Mouse (Mus musculus): ENCODE results near the gene Slc35e3. TPM values are rescaled to one million over a fixed set of nuclear protein-coding genes. Genes with fewer than 3 reads are reported as not detected.
"Not testable (repeated sequence)": the region's sequence is repeated elsewhere in the genome, so short reads cannot be mapped to it uniquely, and the experiment has no call there.

Gene Slc35e3
- polyA plus RNA-seq, 1 experiment from 2014 or later, result 34.1 TPM

DNA sequence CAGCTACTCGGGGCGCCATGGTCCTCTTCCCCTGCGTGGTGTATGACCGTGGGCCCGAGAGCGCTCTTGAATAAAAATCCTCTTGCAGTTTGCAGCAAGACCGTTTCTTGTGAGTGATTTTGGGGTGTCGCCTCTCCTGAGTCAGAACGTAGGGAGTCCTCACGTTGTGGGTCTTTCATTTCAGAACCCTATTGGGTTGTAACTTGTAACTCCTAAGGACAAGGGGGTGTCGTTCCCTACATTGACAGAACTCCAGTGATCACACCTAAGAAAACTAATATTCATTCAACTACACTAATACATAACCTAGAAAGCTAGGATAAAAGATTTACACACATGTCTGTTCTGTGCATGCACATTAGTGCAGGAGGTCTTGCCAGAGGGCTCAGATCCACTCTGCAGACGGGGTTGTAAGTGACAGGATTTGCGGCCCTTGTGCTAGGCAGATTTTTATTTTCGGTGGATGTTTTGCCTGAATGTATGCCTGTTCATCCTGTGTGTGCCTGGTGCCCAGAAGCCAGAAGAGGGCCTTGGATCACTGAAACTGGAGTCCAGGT is 3.7 kb upstream of the Slc35e3 start:
- 95% methylated on average over 14 of the region's 14 CpGs for WGBS
- Histone ChIP-seq H3K4me3 (replicated peaks) (no peak overlapping the region), H3K9me3 (no peaks in the 10 kb centered on the region), H3K27ac (no peak overlapping the region), H3K4me1 (peaks cover 9% of the 10 kb centered on the region), H3K4me2 (no peak overlapping the region), H3K36me3 (replicated peaks) (peaks cover 44% of the 10 kb centered on the region), H3K9ac (no peak overlapping the region), H3K27me3 (no peaks in the 10 kb centered on the region)
- no peak for ATAC-seq (ENCODE audit: low FRiP score)

DNA sequence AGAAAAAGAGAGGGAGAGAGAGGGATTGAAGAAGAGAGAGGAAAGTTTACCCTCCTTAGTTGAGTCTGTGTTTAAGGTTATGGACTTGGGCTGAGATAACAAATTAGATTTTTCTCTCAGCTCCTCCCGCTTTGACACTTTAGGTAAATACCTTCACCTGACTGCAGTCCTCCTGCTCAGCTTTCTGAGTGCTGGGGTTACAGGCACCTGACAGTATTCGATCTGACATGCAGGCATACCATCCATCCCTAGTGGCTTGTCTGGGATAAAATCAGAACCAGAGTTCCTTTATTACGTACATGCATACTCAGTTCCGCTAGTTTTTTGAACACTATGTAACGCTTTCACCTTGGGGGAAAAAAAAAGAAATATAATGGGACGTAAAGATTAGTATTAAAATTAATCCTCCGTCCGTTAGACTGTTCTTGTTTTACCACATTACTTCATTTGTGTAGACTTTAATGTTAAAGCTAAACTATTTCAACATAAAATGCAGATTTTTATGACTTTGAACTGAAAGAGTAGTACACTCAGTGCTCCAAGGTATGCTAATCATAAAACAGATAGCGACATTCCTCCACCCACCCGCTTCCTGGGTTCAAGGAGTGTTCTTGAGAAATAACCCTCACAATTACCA is 3.0 kb upstream of the Slc35e3 start:
- H3K4me3 ChIP-seq (replicated peaks), result no peak overlapping the region
- no peaks in the 10 kb centered on the region for H3K9me3 ChIP-seq
- no peak for ATAC-seq (ENCODE audit: low FRiP score)
- H3K27ac ChIP-seq, result no peak overlapping the region
- no peaks in the 10 kb centered on the region for H3K27me3 ChIP-seq
- H3K4me1 ChIP-seq, result peaks cover 16% of the 10 kb centered on the region
- WGBS, result 96% methylated on average over 10 of the region's 10 CpGs
- peaks cover 38% of the 10 kb centered on the region for H3K36me3 ChIP-seq (replicated peaks)
- H3K9ac ChIP-seq, result no peak overlapping the region
- H3K4me2 ChIP-seq, result no peak overlapping the region

DNA sequence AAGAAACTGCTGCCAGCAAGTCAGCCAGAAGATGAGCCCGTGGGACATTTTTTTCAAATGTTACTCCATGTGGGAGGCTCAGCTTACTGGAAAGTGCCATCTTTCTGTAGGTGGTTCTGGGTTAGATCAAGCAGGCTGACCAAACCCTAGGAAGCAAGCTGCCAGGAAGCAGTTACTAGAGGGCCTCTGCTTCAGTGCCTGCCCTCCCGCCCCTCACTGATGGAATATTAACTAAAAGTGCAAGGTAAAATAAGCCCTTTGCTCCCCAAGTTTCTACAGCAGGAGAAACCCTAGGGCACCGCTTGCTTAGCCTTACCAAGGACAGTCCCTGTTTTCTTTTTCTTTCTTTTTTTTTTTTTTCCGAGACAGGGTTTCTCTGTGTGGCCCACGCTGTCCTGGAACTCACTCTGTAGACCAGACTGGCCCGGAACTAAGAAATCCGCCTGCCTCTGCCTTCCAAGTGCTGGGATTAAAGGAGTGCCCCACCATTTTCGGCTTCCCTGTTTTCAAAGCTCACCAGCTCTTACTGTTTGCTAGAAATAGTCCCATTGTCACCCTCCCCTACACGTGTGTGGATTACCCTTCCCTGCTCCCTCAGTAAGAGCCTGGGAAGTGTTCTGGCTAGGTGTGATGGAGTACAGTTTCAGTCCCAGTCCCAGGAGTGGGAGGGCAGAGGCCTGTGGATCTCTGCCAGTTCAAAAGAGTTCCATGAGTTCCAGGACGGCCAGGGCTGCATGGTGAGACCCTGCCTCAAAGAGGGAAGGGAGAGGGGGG is 2.3 kb upstream of the Slc35e3 start:
- Histone ChIP-seq H3K27me3 (no peaks in the 10 kb centered on the region), H3K9ac (no peak overlapping the region), H3K4me1 (peaks cover 23% of the 10 kb centered on the region), H3K27ac (no peak overlapping the region), H3K36me3 (replicated peaks) (peaks cover 35% of the 10 kb centered on the region), H3K9me3 (no peaks in the 10 kb centered on the region), H3K4me2 (no peak overlapping the region), H3K4me3 (replicated peaks) (no peak overlapping the region)
- 88% methylated on average over 10 of the region's 10 CpGs for WGBS
- ATAC-seq (ENCODE audit: low FRiP score), result no peak

DNA sequence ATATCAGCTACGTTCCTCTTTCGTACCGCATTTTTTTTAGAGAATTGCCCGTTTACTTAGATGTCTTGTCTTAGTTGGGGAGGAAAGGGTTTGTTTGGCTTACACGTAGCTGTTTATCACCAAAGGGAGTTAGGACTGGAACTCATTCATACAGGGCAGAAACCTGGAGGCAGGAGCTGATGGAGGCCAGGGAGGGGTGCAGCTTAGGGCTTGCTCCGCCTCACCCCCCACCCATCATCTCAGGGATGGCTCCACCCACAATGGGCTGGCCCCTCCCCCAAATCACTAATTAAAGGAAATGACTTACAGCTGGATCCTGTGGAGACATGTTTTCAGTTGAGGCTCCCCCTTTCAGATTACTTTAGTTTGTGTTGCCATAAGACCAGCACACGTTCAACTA is 1.5 kb upstream of the Slc35e3 start:
- peaks cover 24% of the 10 kb centered on the region for H3K4me1 ChIP-seq
- peaks cover 35% of the 10 kb centered on the region for H3K36me3 ChIP-seq (replicated peaks)
- H3K27me3 ChIP-seq, result no peaks in the 10 kb centered on the region
- no peaks in the 10 kb centered on the region for H3K9me3 ChIP-seq
- no peak overlapping the region for H3K4me3 ChIP-seq (replicated peaks)
- no peak overlapping the region for H3K4me2 ChIP-seq
- H3K9ac ChIP-seq, result no peak overlapping the region
- no peak for ATAC-seq (ENCODE audit: low FRiP score)
- no peak overlapping the region for H3K27ac ChIP-seq
- 92% methylated on average over 7 of the region's 7 CpGs for WGBS

DNA sequence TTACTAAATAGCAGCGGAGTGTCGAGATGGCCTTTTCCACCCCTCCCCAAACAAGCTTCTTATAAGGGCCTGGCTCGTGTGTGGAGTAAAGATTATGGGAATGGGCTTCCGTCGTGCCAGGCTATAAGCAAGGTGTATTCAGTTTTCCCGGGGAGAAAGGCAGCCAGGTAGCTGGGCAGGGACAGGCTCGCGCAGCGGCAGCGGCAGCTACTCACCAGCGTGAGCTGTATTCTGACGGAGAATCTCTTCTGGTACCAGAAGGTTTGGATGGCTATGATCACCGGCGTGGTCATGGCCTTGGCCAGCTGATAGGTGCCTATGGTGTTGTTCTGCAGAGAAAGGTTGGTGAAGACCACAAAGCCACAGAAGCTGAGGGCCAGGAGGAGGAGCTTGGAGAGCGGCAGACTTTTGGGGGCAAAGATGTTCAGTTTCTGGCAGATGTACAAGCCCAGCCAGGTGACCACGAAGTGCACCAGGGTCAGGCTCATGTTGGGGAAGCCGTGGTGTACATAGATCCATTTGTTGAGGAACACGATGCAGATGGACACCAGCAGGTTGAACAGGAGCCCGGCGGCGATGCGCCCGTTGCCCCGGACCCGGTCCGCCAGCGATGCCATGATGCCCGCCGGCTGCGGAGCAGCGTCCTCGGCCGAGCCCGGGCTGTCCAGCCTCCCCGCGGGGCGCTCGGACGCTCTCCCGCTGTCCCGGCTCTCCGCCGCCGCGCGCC is 432 bp downstream of the Slc35e3 start:
- H3K36me3 ChIP-seq (replicated peaks), result peaks cover 19% of the 10 kb centered on the region
- H3K27me3 ChIP-seq, H3K9me3 ChIP-seq, H3K27ac ChIP-seq: not testable (repeated sequence)
- peak overlapping the region; percentile 57 for H3K4me3 ChIP-seq (replicated peaks)
- peak; percentile 65 for ATAC-seq (ENCODE audit: low FRiP score)
- WGBS, result under 1% methylated on average over 23 of the region's 46 CpGs
- peak overlapping the region; percentile 64 for H3K4me2 ChIP-seq
- peak overlapping the region; percentile 71 for H3K9ac ChIP-seq
- H3K4me1 ChIP-seq, result peaks cover 24% of the 10 kb centered on the region

DNA sequence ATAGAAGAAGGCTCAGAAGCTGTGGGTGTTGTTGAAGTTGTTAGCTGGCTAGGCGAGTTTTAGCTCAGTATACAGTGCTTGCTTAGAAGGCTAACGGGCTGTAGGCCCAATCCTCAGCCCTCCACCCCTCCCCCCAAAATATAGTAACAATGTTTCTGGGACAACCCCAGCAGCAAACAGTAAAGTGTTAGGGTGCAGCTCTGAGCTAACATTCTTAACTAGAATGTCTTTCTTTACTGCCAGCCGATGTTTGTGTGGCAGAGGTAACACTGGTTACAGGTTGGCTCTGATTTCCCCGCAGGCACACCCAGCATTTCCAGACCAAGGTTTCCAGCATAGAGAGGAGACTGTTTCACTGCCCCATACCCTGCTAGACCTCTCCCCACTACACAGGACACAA is 2.2 kb downstream of the Slc35e3 start:
- Histone ChIP-seq H3K36me3 (replicated peaks) (peaks cover 19% of the 10 kb centered on the region), H3K27me3 (no peaks in the 10 kb centered on the region), H3K4me1 (peaks cover 24% of the 10 kb centered on the region), H3K4me2 (peak overlapping the region; percentile 64; the same call in 1 of the 2 replicates), H3K27ac (no peak overlapping the region), H3K9ac (no peak overlapping the region), H3K9me3 (no peaks in the 10 kb centered on the region), H3K4me3 (replicated peaks) (no peak overlapping the region)
- WGBS, result 83% methylated on average over 4 of the region's 4 CpGs
- no peak for ATAC-seq (ENCODE audit: low FRiP score)

DNA sequence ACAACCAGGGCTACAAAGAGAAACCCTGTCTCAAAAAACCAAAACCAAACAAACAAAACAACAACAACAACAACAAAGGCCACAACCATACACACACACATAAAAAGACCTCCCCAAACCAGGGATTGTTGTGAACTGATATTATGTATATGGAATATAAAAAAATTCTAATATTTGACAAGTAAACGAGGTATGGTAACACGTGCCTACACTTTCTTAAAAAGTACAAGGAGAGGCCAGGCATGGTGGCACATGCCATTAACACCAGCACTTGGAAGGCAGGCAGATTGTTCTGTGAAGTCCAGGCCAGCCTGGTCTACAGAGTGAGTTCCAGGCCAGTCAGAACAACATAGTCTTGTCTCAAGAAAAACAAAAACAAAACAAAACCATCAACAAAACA is 3.0 kb downstream of the Slc35e3 start:
- H3K4me2 ChIP-seq, result no peak overlapping the region
- ATAC-seq (ENCODE audit: low FRiP score), result no peak
- H3K27ac ChIP-seq, result no peak overlapping the region
- no peaks in the 10 kb centered on the region for H3K9me3 ChIP-seq
- no peak overlapping the region for H3K4me3 ChIP-seq (replicated peaks)
- H3K9ac ChIP-seq, result no peak overlapping the region
- WGBS, result 97% methylated on average over 2 of the region's 2 CpGs
- H3K27me3 ChIP-seq, result no peaks in the 10 kb centered on the region
- peaks cover 24% of the 10 kb centered on the region for H3K4me1 ChIP-seq
- peaks cover 23% of the 10 kb centered on the region for H3K36me3 ChIP-seq (replicated peaks)

DNA sequence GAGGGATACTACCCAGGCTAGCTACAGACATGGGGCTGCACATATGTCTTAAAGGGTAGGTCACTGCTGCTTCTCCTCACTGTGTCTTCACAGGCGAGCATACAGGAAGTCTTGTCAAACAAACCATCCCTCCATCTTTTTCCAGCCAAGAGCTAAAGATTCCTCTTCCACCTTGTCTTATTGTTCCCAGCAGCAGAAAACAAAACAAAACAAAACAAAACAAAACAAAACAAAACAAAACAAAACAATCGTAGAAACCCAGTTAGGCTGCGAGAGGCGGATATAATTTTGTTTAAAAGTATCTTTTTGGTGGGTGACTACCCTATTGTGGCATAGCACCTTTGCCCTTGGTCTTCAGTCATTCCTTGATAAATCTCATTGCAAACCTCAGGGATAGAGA is 3.5 kb downstream of the Slc35e3 start:
- no peak overlapping the region for H3K4me2 ChIP-seq
- H3K27ac ChIP-seq, result no peak overlapping the region
- peaks cover 27% of the 10 kb centered on the region for H3K36me3 ChIP-seq (replicated peaks)
- no peaks in the 10 kb centered on the region for H3K27me3 ChIP-seq
- H3K9me3 ChIP-seq, result no peaks in the 10 kb centered on the region
- peaks cover 24% of the 10 kb centered on the region for H3K4me1 ChIP-seq
- 92% methylated on average over 4 of the region's 4 CpGs for WGBS
- ATAC-seq (ENCODE audit: low FRiP score), result no peak
- no peak overlapping the region for H3K9ac ChIP-seq
- H3K4me3 ChIP-seq (replicated peaks), result no peak overlapping the region

DNA sequence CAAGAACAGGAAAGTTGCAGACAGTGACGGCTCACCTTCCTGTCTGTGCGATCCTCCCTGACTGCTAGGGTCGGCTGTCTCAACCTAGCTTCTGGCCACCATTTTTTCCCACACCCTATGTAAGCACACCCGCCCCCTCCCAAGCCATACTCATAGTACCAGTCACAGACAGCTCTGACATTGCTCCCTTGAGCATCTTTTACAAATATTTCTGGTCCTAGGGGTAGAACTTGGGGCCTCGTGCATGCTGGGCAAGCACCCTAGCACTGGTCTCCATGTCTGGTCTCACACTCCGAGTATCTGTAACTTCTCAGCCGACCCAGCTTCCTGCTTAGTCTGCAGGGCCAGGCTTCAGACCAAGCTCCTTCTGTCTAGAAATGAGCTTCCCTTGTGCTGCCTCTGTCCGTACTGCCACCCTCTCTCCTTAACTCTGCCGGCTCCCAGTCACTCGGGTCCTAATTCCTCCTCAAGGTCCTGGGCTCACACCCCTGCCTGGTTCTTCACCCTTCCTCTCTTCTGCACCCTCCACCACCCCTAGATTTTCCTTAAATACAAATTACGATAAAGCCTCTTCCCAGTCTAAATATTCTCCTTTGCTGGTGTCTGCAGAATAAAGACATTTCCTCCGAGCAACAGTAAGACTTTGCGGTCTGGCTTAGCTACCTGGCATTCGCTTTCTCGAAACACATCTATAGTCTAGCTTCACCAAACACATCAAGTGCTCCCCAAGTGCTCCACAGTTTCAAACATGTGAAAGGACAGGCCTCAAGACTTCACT is 4.3 kb downstream of the Slc35e3 start:
- 92% methylated on average over 15 of the region's 15 CpGs for WGBS
- H3K9me3 ChIP-seq, result no peaks in the 10 kb centered on the region
- no peak overlapping the region for H3K4me3 ChIP-seq (replicated peaks)
- peaks cover 33% of the 10 kb centered on the region for H3K36me3 ChIP-seq (replicated peaks)
- H3K4me1 ChIP-seq, result peaks cover 24% of the 10 kb centered on the region
- no peak overlapping the region for H3K4me2 ChIP-seq
- no peak for ATAC-seq (ENCODE audit: low FRiP score)
- H3K27ac ChIP-seq, result no peak overlapping the region
- H3K27me3 ChIP-seq, result no peaks in the 10 kb centered on the region
- no peak overlapping the region for H3K9ac ChIP-seq

DNA sequence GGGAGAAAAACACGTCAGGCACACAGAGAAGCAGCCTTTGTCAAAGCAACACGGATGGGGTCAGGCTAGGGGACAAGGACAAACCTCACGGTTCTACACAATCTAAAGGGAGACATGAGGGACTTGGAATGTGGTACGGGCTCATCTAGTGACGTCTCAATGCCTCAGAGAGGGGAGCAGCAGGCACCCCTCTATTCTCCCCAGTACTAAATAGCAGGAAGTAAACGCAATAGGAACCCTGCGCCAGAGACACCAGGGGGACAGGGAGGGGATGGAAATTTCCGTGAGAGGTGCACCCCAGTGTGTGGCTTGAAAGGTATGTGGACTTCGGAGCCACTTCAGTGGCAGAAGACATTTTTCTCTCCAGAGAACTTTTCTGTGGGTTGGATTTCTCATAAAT is 5.2 kb downstream of the Slc35e3 start:
- Histone ChIP-seq H3K9ac (no peak overlapping the region), H3K4me1 (peaks cover 21% of the 10 kb centered on the region), H3K36me3 (replicated peaks) (peaks cover 41% of the 10 kb centered on the region), H3K9me3 (no peaks in the 10 kb centered on the region), H3K27ac (no peak overlapping the region), H3K4me3 (replicated peaks) (no peak overlapping the region), H3K27me3 (no peaks in the 10 kb centered on the region), H3K4me2 (no peak overlapping the region)
- ATAC-seq (ENCODE audit: low FRiP score), result no peak
- WGBS, result 92% methylated on average over 9 of the region's 9 CpGs

DNA sequence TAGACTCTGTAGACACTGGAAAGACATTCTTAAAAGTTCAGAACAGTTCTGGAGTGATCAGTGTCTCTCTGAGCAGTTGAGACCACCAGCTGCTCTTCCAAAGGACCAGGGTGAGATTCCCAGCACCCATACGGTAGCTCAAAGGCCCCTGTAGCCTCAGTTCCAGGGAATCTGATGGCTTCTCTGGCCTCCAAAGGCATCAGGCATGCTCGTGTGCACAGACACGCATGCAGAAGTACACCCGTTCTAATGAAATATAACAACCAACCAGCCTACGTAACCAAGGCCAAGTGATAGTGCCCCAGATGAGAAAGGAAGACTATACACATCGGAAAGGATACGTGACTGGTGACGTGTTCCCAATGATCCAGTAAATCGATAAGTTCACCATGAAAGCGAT is 6.0 kb downstream of the Slc35e3 start:
- Histone ChIP-seq H3K4me1 (peaks cover 18% of the 10 kb centered on the region), H3K9ac (no peak overlapping the region), H3K27ac (no peak overlapping the region), H3K9me3 (no peaks in the 10 kb centered on the region), H3K27me3 (no peaks in the 10 kb centered on the region), H3K4me3 (replicated peaks) (no peak overlapping the region), H3K36me3 (replicated peaks) (peaks cover 43% of the 10 kb centered on the region), H3K4me2 (no peak overlapping the region)
- no peak for ATAC-seq (ENCODE audit: low FRiP score)
- WGBS, result 96% methylated on average over 10 of the region's 10 CpGs

DNA sequence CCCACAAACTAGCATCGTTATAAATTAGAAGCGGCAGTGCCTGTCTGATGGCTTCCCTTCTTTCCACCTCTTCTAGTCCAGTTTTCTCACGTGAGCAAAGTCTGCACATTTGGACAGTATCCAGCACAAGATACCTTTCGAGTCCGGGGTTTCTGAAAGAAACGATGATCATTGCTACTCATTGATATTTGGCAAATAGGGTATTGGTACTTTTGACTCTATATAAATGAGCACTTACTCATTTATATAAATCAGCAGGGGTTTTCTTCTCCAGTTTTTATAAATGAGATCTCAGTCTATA is 6.6 kb downstream of the Slc35e3 start:
- Histone ChIP-seq H3K4me3 (replicated peaks) (no peak overlapping the region), H3K9ac (no peak overlapping the region), H3K4me2 (no peak overlapping the region), H3K36me3 (replicated peaks) (peaks cover 43% of the 10 kb centered on the region), H3K9me3 (no peaks in the 10 kb centered on the region), H3K27ac (no peak overlapping the region), H3K4me1 (peaks cover 12% of the 10 kb centered on the region), H3K27me3 (no peaks in the 10 kb centered on the region)
- 97% methylated on average over 6 of the region's 6 CpGs for WGBS
- no peak for ATAC-seq (ENCODE audit: low FRiP score)
